Mouse (Mus musculus): ENCODE measurements at regions not wholly inside any gene's neighbourhood (a gene's known extent, or its start where the extent isn't known, plus 50 kb on each side); places are given as distances from the start of the nearest gene placed in this dataset.

DNA sequence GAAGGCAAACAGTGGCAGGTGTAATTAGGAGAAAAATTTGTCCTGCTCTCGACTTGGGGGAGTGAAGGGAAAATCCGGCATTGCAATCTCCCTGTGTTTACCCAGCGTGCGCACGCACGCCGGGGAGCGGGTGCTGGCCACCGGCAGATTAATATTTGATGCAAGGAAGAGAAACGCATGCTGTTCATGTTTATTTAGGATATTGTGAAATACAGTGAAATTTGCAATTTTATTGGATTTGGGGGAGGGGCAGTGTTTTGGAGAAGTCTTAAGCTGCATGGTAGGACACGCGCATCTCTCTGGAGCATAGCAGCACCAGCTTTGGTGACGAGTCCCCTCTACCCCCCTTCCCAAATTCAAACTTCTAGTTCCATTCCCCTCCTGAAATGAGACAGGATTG is 136.4 kb downstream of the Mrm1 start:
- TF ChIP-seq GATA1 (IDR thresholded peaks at IDR 0.05; ENCODE audit: borderline replicate concordance, low read length): no peak
- no peak for TF ChIP-seq FLI1 (IDR thresholded peaks at IDR 0.05; ENCODE audit: low read length)

All from megakaryocyte, embryonic 14.5 days (primary cell).